Mouse (Mus musculus): Measurements from ENCODE around the gene Slc9a3. TPM values are rescaled to one million over a fixed set of nuclear protein-coding genes. Genes with fewer than 3 reads are reported as not detected.
A peak's percentile ranks its signal among the peaks of the same experiment; 100 is the strongest.

Slc9a3 gene
- total RNA-seq (2014; fragmentation: Nextera tagmentation) (not detected in 2 replicates), total RNA-seq (2017) (not detected in 2 replicates)

DNA sequence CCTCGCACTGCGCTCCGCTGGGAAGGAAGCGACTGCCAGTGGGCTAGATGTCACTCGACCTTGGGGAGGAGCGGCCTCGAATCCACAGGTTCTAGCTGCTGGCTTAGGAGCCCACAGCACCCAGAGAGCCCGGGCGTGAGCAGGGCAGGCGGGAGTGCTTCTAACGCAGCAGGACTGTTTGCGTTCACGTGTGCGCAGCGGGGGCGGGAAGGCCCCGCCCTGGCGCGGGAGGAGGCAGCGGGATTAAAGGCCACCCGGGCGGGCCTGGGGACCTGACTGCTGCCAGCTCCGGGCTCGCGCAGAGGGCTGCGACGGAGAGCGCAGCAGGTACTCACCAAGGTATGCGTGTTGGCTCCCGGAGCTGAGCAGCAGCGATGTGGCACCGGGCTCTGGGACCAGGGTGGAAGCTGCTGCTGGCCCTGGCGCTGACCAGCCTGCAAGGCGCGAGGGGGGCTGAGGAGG lies at the start of gene Slc9a3:
Slc9a3 (plus strand) TSS at position 317 of the 462 bp plus-strand sequence.
- peak; percentile 12; the same call in 1 of the 2 replicates for ATAC-seq (replicated peaks; ENCODE audit: poor library complexity, severe bottlenecking)

DNA sequence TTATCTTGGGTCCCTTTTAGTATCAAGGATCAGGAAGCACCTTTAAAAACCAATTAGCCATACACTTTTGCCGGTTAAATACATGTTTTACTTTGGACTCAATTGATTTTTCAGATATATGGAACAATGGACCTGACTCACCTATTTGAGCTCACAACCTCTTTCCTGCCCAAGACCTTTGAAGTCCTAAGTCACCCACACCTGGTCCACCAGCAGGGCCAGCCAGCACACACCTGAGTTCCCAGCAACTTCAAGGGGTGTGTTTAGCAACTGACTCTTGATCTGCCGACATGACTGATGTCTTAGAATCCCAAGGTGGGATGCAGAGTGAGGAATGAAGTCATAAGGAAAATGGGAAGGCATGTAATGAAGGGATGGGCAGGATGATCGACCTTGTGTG lies 49.5 kb upstream of the Slc9a3 start:
- no peak for ATAC-seq (replicated peaks; ENCODE audit: poor library complexity, severe bottlenecking)

DNA sequence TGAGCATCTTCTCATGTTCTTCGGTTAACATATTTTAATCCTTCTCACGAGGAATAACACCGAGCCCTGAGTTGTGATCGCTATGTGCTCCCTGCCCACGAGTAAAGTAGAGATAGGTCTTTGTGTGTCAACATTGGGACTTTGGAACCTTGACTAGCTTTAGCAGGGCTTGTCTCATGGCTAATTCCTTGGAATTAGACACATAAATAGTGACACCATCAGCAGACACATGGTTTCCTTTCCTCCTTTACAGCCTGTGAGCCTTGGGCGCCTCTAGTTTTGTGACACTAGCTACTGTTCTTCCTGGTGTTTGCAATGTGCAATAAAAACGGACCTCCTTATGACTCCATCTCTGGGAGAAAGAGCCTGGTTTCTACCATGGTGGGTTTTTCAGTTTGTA lies 47.9 kb upstream of the Slc9a3 start:
- ATAC-seq (replicated peaks; ENCODE audit: poor library complexity, severe bottlenecking): no peak

GRCm38 (mm10) chr13:74090265-74090664 lies 31.0 kb upstream of the Slc9a3 start:
- ATAC-seq (replicated peaks; ENCODE audit: poor library complexity, severe bottlenecking): peak; percentile 99

DNA sequence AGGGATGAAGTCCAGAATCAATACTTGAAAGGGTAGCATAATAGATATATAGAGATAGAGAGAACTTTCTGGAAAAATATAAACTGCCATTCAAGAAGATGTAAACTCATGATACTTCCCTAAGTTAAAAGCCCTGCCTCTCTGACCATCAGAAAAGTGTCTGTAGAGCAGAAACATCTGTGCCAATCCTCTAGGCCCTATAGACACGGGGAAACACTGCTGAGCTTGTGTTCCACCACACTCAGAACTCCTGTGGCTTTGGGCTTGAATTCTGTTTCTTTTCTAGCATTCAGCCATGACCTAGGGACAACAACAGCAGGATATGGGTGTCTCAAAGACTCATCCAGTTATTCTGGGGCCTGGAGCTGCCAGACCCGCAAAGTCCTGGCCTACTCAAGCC lies 25.3 kb upstream of the Slc9a3 start:
- ATAC-seq (replicated peaks; ENCODE audit: poor library complexity, severe bottlenecking): no peak

DNA sequence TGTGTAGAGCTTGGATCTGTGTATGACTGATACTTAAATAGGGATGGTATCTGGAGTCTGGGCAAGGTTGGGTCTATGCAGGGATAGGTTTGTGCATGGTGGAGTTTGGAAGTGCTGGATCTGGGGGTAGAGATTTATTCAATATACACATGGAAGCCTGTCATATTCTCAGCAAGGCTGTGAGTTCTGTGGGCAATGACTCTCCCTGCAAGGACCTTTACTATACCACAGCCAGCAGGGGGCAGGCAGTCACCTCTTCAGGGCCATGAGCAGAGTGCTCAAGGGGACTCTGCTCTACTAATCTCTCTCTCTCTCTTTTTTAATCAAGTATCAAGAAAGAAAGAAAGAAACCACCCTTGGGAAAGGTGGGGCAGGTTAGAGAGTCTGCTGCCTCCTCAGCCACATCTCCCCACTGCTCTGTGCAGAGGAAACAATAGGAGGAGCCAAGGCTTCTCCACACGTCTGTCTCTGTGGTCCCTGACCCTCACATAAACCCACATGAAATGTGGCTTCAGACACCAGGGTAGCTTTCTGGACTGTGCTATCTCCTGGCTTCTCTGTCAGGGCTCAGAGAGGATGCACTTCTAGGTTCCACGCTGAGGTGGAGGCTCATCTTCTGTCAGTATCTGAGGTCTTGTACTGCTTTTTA lies 24.4 kb upstream of the Slc9a3 start:
- ATAC-seq (replicated peaks; ENCODE audit: poor library complexity, severe bottlenecking): peak; percentile 98

GRCm38 (mm10) chr13:74098913-74099312 lies 22.3 kb upstream of the Slc9a3 start:
- ATAC-seq (replicated peaks; ENCODE audit: poor library complexity, severe bottlenecking): no peak

DNA sequence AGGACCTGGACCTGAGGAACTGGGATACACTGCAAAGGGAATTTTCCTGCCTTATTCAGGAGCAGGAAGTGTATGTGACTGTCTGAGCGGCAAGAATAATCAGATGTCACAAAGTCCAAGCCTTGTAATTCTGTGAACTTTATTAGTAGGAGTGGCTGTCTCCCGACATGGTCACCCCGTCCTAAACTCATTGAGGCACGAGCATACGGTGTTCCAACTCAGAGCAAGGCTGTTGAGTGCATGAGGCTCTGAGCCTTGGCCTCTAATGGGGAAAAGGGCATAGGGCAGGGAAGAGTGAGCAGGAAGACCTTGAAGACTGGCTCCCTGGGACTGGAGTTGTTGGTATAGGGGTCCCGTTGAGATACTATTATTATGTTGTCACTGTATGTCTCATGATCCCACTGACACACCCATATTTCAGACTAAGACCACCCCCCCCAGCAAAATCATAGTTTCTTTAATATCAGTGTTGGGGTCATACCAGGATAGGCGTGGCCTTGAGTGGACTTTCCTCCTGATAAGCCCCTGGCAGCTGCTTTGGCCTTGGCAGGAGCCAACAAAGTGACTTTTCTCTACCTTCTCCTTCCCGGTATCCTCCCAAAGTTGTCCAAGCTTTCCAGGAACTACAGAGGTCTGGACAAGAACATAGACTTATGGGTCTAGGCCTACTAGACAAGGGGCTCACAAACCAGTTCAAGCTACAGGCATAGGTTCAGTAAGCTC lies 19.0 kb upstream of the Slc9a3 start:
- ATAC-seq (replicated peaks; ENCODE audit: poor library complexity, severe bottlenecking): no peak

DNA sequence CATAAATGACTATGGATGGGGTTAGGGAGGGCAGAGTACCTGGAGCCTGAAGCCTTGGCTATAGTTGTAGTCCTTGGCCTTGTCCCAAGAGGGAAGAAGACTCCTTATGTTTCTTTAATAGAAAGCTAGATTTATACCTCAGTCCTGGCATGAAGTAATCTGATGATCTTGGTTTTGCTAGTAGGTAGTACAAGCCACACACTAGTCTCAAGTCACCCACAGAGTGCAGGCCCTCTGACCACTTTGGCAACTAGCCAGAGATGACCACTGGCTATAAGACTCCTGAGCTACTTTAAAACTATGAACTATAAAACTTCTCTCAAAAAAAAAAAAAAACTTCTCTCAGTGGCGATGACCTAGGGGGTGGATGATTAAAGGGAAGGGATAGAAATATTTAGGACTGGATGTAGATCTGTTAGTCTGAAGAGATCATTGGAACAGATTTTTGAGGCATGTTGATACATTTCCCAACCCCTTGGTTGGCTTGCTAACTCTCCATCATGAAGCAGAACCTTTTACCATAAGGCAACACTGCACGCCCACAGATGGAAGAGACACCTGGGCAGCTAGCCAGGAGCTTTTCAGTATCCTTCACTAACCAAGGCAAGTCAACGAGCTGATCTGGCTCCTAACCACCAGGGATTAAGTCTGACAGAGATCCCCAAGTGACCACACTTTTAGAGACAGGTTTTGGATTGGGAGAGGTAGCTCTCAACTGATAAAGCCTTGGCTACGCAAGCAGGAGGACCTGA lies 18.2 kb upstream of the Slc9a3 start:
- no peak for ATAC-seq (replicated peaks; ENCODE audit: poor library complexity, severe bottlenecking)

- ATAC-seq (replicated peaks; ENCODE audit: poor library complexity, severe bottlenecking): no peak
Measured at GRCm38 (mm10) chr13:74104417-74104816, 16.8 kb upstream of the Slc9a3 start.

- ATAC-seq (replicated peaks; ENCODE audit: poor library complexity, severe bottlenecking): no peak
Measured at GRCm38 (mm10) chr13:74107410-74107809, 13.8 kb upstream of the Slc9a3 start.

DNA sequence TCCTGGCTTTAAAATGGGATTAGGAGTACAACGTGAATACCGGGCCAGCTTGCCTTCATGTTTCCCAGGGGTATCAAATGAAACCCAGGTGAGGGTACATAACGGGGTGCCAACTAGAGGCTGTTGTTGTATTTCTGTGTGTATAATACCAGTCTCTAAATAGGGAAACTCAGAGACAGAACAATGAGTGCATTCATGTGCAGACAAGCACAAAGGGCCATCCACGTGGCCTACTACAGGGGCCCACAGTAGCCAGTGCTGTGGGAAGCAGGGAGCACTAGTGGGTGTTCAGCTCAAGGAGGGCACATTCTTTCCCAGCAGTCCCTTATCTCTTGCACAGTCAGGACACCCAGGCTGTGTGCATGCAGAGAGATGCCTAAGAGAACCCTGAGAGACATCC lies 8.7 kb upstream of the Slc9a3 start:
- no peak for ATAC-seq (replicated peaks; ENCODE audit: poor library complexity, severe bottlenecking)

- ATAC-seq (replicated peaks; ENCODE audit: poor library complexity, severe bottlenecking): no peak
Measured at GRCm38 (mm10) chr13:74113626-74114191, 7.5 kb upstream of the Slc9a3 start.

DNA sequence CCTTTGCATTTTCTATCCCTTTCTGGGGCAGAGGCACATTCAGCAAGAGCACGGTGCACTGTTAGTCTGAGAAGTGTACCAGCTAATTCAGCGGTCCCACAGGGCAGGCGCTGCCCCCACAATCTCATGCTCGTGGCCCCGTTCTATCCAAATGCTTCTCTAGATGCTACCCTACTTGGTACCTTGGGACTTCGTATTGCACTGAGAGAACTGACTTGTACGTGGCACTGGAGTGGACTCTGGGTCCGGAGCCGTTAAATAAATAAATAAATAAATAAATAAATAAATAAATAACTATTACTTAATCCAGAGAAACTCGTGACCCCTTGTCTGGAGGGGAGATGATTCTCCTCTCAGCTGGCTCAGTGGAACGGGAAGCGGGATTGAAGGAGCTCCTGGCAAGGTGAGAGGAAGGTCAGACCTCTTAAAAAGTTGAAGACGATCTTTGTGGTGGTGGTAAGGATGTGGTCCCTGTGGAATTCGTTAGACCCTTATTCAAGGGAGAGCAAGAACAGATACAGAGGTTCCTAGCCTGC lies 606 bp downstream of the Slc9a3 start:
- no peak for ATAC-seq (replicated peaks; ENCODE audit: poor library complexity, severe bottlenecking)

- no peak for ATAC-seq (replicated peaks; ENCODE audit: poor library complexity, severe bottlenecking)
Measured at GRCm38 (mm10) chr13:74122632-74123031, 1.4 kb downstream of the Slc9a3 start.

- no peak for ATAC-seq (replicated peaks; ENCODE audit: poor library complexity, severe bottlenecking)
Measured at GRCm38 (mm10) chr13:74127571-74127970, 6.3 kb downstream of the Slc9a3 start.

GRCm38 (mm10) chr13:74129909-74130308 lies 8.7 kb downstream of the Slc9a3 start:
- ATAC-seq (replicated peaks; ENCODE audit: poor library complexity, severe bottlenecking): no peak

DNA sequence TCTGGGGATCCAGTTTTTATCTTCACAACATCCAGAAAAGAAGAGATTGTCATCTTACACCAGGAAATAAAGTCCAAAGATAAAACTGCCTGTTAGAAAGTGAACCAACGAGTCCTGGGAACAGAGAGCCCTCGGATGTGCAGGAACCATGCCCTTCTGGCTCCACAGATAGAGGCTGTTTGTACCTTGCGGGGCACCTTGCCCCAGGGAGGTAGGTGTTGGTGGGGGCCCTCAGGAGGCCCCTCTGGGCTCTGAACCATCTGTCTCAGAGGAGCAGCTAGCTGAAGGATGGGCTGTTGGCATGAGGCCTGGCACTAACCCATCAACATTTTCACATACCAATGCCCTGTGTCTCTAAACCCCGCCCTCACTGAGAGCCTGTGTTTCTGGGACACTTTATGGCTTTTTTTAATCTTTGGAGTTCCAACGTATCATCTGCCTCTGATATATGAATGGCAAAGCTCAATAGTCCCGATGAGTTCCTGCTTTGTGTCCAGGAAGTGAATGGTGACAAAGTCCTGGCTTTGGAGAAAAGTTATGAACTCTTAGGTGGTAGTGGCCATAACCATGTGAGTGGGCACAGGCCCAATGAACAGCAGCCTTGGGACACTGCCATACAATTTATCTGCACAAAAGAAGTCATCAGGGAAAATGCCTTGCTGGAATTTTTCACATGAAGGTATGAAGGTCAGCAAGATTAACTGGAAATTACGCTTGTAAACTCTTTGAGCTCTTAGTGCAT lies 17.8 kb downstream of the Slc9a3 start:
- ATAC-seq (replicated peaks; ENCODE audit: poor library complexity, severe bottlenecking): no peak

- no peak for ATAC-seq (replicated peaks; ENCODE audit: poor library complexity, severe bottlenecking)
Measured at GRCm38 (mm10) chr13:74140793-74141192, 19.5 kb downstream of the Slc9a3 start.

DNA sequence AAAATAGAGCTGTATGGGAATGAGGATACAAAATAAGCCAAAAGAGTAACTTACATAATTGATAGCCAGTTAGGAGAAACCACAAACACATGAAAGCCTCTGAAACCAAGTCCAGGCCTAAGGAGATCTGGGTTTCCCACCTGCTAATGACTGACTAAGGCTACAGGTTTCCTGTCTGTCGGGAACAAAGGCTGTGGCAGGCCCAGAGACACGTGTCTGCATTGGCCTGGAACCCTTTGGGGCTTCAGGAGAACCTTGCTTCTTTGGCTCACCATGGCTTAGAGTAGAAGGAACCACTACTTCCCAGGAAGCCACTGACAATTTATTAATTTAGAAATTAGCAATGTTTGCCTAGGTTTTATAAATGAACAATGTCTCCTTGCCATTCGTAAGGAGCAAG lies 22.0 kb downstream of the Slc9a3 start:
- no peak for ATAC-seq (replicated peaks; ENCODE audit: poor library complexity, severe bottlenecking)
